ENCODE assay signal across 16 mouse cellular contexts in genomic region chr5:24976236-24976635, GRCm38 (mm10).
DNase-seq lines count a peak whose midpoint lies in the region; ATAC-seq and TF ChIP-seq lines count a peak whose summit lies in the region.
"Had no signal": no experiment of that assay in that cellular context is flagged by ENCODE, and none has a peak within 500 bp of the region (broad histone marks: within the 10 kb centered on the region; RNA-seq: fewer than 3 reads in every experiment).

No protein-coding gene starts in this region.

- intact Hi-C loops in heart, adult 2 months (cut with DNase I): no loop called here

- TF ChIP-seq EP300 in heart, adult 2 months (IDR thresholded peaks at IDR 0.05; ENCODE audit: insufficient read depth, low read depth, low read length): no peak

- no peaks in the 10 kb centered on the region for H3K36me3 ChIP-seq in heart, embryonic 15.5 days
- no peaks in the 10 kb centered on the region for H3K36me3 ChIP-seq in heart, adult 2 months (ENCODE audit: control insufficient read depth, insufficient read depth, low read length)
- H3K36me3 ChIP-seq: limb, embryonic 15.5 days; neural tube, embryonic 15.5 days had no signal

- no peaks in the 10 kb centered on the region for H3K9me3 ChIP-seq in heart, embryonic 15.5 days (replicated peaks)
- H3K9me3 ChIP-seq: limb, embryonic 15.5 days; neural tube, embryonic 15.5 days had no signal

- peaks cover 79% of the 10 kb centered on the region for H3K4me1 ChIP-seq in heart, embryonic 15.5 days (replicated peaks)
- peaks cover 19% of the 10 kb centered on the region for H3K4me1 ChIP-seq in heart, adult 2 months (ENCODE audit: control insufficient read depth, insufficient read depth, low read length)

- H3K4me2 ChIP-seq in heart, embryonic 15.5 days: no peak overlapping the region
- H3K4me2 ChIP-seq: hindbrain, embryonic 14.5 days; limb, embryonic 15.5 days; neural tube, embryonic 15.5 days had no signal

- no peak overlapping the region for H3K9ac ChIP-seq in heart, embryonic 15.5 days
- H3K9ac ChIP-seq in heart, adult 2 months (ENCODE audit: low read depth, low read length): no peak overlapping the region
- H3K9ac ChIP-seq: hindbrain, embryonic 14.5 days; limb, embryonic 15.5 days; neural tube, embryonic 15.5 days had no signal

- no peak for ATAC-seq in heart, embryonic 15.5 days (replicated peaks; ENCODE audit: insufficient number of reproducible peaks, insufficient read depth, low FRiP score, low read depth)
- ATAC-seq: forebrain, embryonic 14.5 days; lung, postnatal 0 days had no signal

- 60% methylated on average over 12 of the region's 12 CpGs for WGBS in heart, embryonic 15.5 days
- 64% methylated on average over 12 of the region's 12 CpGs for WGBS in heart, adult 2 months

- no peak for TF ChIP-seq POLR2A in heart, adult 2 months (IDR thresholded peaks at IDR 0.05; ENCODE audit: insufficient read depth, low read depth, low read length)

- peak overlapping the region; percentile 17 for H3K27ac ChIP-seq in heart, embryonic 15.5 days
- no peak overlapping the region for H3K27ac ChIP-seq in heart, adult 2 months
- H3K27ac ChIP-seq: hindbrain, embryonic 14.5 days; limb, embryonic 15.5 days; neural tube, embryonic 15.5 days had no signal

- H3K79me2 ChIP-seq in heart, adult 2 months (replicated peaks; ENCODE audit: control insufficient read depth, insufficient read depth, low read length): no peaks in the 10 kb centered on the region

- H3K27me3 ChIP-seq in heart, embryonic 15.5 days: no peaks in the 10 kb centered on the region
- H3K27me3 ChIP-seq in heart, adult 2 months (ENCODE audit: control insufficient read depth, insufficient read depth, low read length): no peaks in the 10 kb centered on the region
- H3K27me3 ChIP-seq: limb, embryonic 15.5 days; neural tube, embryonic 15.5 days had no signal

- H3K4me3 ChIP-seq in heart, embryonic 15.5 days: no peak overlapping the region
- no peak overlapping the region for H3K4me3 ChIP-seq in heart, adult 2 months
- H3K4me3 ChIP-seq: limb, embryonic 15.5 days; neural tube, embryonic 15.5 days had no signal

- no peak for TF ChIP-seq CTCF in heart, adult 2 months (IDR thresholded peaks at IDR 0.05)

- DNase-seq in adrenal gland, postnatal 10 days: peak; percentile 61
- DNase-seq in adrenal gland, postnatal 4 days (ENCODE audit: low spot score in 2 of 2): no peak
- no peak for DNase-seq in heart, adult 2 months
- peak; percentile 31 for DNase-seq in ovary, postnatal 14 days (ENCODE audit: low spot score)
- no peak for DNase-seq in ovary, postnatal 10 days (ENCODE audit: low spot score)
- peak; percentile 57 to 77 for DNase-seq in kidney, postnatal 36 days
- no peak for DNase-seq in adrenal gland, adult (ENCODE audit: inconsistent age in 2 of 2, low spot score in 1 of 2)
- DNase-seq: cerebellum, adult 2 months; right cerebral cortex, postnatal 14 days; thymus, postnatal 14 days had no signal

Comparison
In these comparisons a context has a peak if more than half of its experiments do, and no peak if none do; other contexts are left out.
1. DNase-seq: peak in adrenal gland, postnatal 10 days (single experiment), ovary, postnatal 14 days (single experiment) and kidney, postnatal 36 days (2 of 2); none in adrenal gland, postnatal 4 days (0 of 2), heart, adult 2 months (0 of 2), ovary, postnatal 10 days (single experiment) and adrenal gland, adult (0 of 2).